Mouse (Mus musculus) heart, embryonic 13.5 days (tissue): ENCODE measurements around the gene Rps2. TPM values are rescaled to one million over a fixed set of nuclear protein-coding genes. Genes with fewer than 3 reads are reported as not detected.

Experiments
- ATAC-seq: fragments of 200-750 bp; cut with Nextera tagmentation; 2 replicates; pipeline ENCODE4 v1.8.0; 2017; ENCODE audit warnings: moderate TSS enrichment; ENCODE audit not compliant: insufficient number of reproducible peaks, low FRiP score, low TSS enrichment; ENCODE audit errors: extremely low read depth
- H3K27ac ChIP-seq: fragments of 300-500 bp; sonication (generic); replicated peaks from 2 replicates; pipeline ENCODE4 v1.5.1; 2015; ENCODE audit warnings: moderate library complexity, mild to moderate bottlenecking, inconsistent platforms
- H3K27me3 ChIP-seq: fragments of 300-500 bp; sonication (generic); replicated peaks from 2 replicates; pipeline ENCODE4 v1.6.1; 2015; ENCODE audit warnings: mild to moderate bottlenecking, inconsistent platforms
- H3K36me3 ChIP-seq: fragments of 300-500 bp; sonication (generic); 2 replicates; pipeline ENCODE4 v1.6.1; 2015; ENCODE audit warnings: mild to moderate bottlenecking, inconsistent platforms
- H3K4me1 ChIP-seq: fragments of 300-500 bp; sonication (generic); 2 replicates; pipeline ENCODE4 v1.6.1; 2015; ENCODE audit warnings: inconsistent platforms
- H3K4me2 ChIP-seq: fragments of 300-500 bp; sonication (generic); 2 replicates; pipeline ENCODE4 v1.6.1; 2015; ENCODE audit warnings: inconsistent platforms, mild to moderate bottlenecking, moderate library complexity
- H3K4me3 ChIP-seq: fragments of 300-500 bp; sonication (generic); 2 replicates; pipeline ENCODE4 v1.5.1; 2015; ENCODE audit warnings: moderate library complexity, mild to moderate bottlenecking, inconsistent platforms
- H3K9ac ChIP-seq: fragments of 300-500 bp; sonication (generic); 2 replicates; pipeline ENCODE4 v1.6.1; 2015; ENCODE audit warnings: inconsistent platforms, mild to moderate bottlenecking, moderate library complexity
- H3K9me3 ChIP-seq: fragments of 300-500 bp; sonication (generic); 2 replicates; pipeline ENCODE4 v1.6.1; 2016; ENCODE audit warnings: inconsistent platforms
- WGBS: fragments of 180-500 bp; shearing (Covaris S2); methylation state at CpG from one replicate; pipeline ENCODE4 v1.1.7; 2015; ENCODE audit warnings: mixed read lengths; 5-methylcytosine and 5-hydroxymethylcytosine counted together
- polyA plus RNA-seq: library from polyadenylated mRNA; unstranded; fragments of >200 nt; fragmentation: Nextera tagmentation; extraction: Ambion mirVana; gene quantifications from 2 replicates; pipeline ENCODE4 v1.2.1, GENCODE M21; 2015

Gene Rps2
- polyA plus RNA-seq, 1 experiment from 2014 or later, result 903 TPM

DNA sequence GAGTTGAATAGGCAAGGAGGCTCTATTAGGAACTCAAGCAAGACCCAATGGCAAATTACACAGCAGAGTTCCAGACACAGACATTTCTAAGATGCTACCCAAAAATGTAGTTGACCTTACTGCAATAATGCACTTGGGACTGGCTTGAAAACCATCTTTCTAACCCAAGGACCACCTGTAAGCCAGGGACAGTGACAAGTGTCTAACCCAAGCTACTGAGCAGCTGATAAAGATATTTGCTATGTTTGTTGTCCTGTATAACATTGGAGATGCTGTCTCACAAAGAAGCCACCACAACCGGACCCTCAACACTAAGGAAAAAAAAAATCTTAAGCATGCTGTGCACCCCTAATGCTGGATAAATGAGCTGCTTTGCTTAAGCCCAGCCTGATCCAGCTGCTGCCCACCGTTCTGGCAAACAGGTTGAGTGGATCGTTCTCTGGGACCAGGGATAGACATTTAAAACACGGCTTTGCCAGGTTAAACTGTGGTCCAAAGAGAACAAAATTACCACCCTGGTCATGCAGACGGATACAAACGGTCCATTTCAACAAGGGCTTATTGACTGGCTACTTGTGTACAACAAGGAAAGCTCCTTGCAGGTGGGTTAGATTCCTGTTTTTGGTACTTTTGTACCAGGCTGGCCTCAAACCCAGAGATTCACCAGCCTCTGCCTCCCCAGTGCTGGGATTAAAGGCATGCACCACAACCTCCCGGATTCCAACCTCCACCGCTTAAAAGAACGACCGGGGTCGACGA, 5.4 kb downstream of the Rps2 start:
- Histone ChIP-seq H3K4me1 (peaks cover 33% of the 10 kb centered on the region), H3K27ac (peak overlapping the region; percentile 92), H3K4me3 (peak overlapping the region; percentile 93), H3K9ac (peak overlapping the region; percentile 97), H3K36me3 (peaks cover 23% of the 10 kb centered on the region), H3K4me2 (peak overlapping the region; percentile 79), H3K9me3 (no peaks in the 10 kb centered on the region), H3K27me3 (0 out of 2 replicates have a peak, but pooled peaks cover 2% of the 10 kb centered on the region)
- WGBS, result 1% methylated on average over 12 of the region's 12 CpGs
- ATAC-seq, result no peak

- peak overlapping the region; percentile 93 for H3K4me3 ChIP-seq
- H3K9ac ChIP-seq, result peak overlapping the region; percentile 97
- H3K4me2 ChIP-seq, result peak overlapping the region; percentile 79
- peak overlapping the region; percentile 92 for H3K27ac ChIP-seq
- ATAC-seq, result no peak
- H3K9me3 ChIP-seq, result no peaks in the 10 kb centered on the region
- under 1% methylated on average over 15 of the region's 15 CpGs for WGBS
- peaks cover 21% of the 10 kb centered on the region for H3K36me3 ChIP-seq
- H3K27me3 ChIP-seq, result 0 out of 2 replicates have a peak, but pooled peaks cover 3% of the 10 kb centered on the region
- peaks cover 29% of the 10 kb centered on the region for H3K4me1 ChIP-seq
Measured at GRCm38 (mm10) chr17:24723881-24724180, 5.9 kb downstream of the Rps2 start.

- peaks cover 21% of the 10 kb centered on the region for H3K36me3 ChIP-seq
- peaks cover 26% of the 10 kb centered on the region for H3K4me1 ChIP-seq
- H3K4me2 ChIP-seq, result peak within 1 kb of the TSS; percentile 79
- peak; percentile 65 for ATAC-seq
- H3K27ac ChIP-seq, result peak within 1 kb of the TSS; percentile 92
- 0 out of 2 replicates have a peak, but pooled peaks cover 3% of the 10 kb centered on the region for H3K27me3 ChIP-seq
- H3K9me3 ChIP-seq, result no peaks in the 10 kb centered on the region
- peak within 1 kb of the TSS; percentile 97 for H3K9ac ChIP-seq
- under 1% methylated on average over 30 of the region's 30 CpGs for WGBS
- peak within 1 kb of the TSS; percentile 93 for H3K4me3 ChIP-seq
Measured at GRCm38 (mm10) chr17:24724184-24724583, 6.3 kb downstream of the Rps2 start, which contains the start of gene Ndufb10. Gene Ndufb10 (minus strand): TSS chr17:24724478.

GRCm38 (mm10) chr17:24725637-24726390, 7.9 kb downstream of the Rps2 start:
- no peak for ATAC-seq
- Histone ChIP-seq H3K27ac (no peak overlapping the region), H3K9me3 (no peaks in the 10 kb centered on the region), H3K9ac (no peak overlapping the region), H3K4me3 (no peak overlapping the region), H3K27me3 (0 out of 2 replicates have a peak, but pooled peaks cover 3% of the 10 kb centered on the region), H3K36me3 (peaks cover 17% of the 10 kb centered on the region), H3K4me1 (peaks cover 26% of the 10 kb centered on the region), H3K4me2 (no peak overlapping the region)
- 60% methylated on average over 3 of the region's 3 CpGs for WGBS

DNA sequence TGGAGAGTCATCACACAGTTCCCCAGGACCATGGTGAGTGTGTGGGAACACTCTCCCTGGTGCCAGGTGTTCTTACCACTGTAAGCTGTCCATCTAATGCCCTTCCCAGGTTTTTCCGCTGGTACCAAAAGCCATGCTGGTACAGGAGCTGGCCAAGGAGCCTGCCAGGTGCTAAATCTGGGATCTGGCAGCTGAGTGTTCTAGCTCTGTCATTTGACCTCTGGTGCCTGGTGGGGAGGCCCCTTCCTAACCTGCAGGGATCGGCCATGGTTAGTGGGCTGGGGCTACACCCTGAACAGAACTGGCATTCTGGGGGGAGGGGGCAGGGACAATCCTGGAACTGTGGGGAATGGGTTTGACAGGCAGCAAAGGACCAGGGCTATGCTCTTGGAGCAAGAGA, 9.7 kb downstream of the Rps2 start, which contains the start of gene Rpl3l:
Gene Rpl3l, plus strand, starts transcription at position 203 of the 400 bp plus-strand sequence.
- peaks cover 1% of the 10 kb centered on the region for H3K36me3 ChIP-seq
- 40% methylated on average over 2 of the region's 2 CpGs for WGBS
- peaks cover 19% of the 10 kb centered on the region for H3K4me1 ChIP-seq
- no peak within 1 kb of the TSS for H3K27ac ChIP-seq
- no peaks in the 10 kb centered on the region for H3K9me3 ChIP-seq
- 0 out of 2 replicates have a peak, but pooled peaks cover 3% of the 10 kb centered on the region for H3K27me3 ChIP-seq
- H3K4me3 ChIP-seq, result no peak within 1 kb of the TSS
- ATAC-seq, result no peak
- H3K4me2 ChIP-seq, result no peak within 1 kb of the TSS
- H3K9ac ChIP-seq, result no peak within 1 kb of the TSS

DNA sequence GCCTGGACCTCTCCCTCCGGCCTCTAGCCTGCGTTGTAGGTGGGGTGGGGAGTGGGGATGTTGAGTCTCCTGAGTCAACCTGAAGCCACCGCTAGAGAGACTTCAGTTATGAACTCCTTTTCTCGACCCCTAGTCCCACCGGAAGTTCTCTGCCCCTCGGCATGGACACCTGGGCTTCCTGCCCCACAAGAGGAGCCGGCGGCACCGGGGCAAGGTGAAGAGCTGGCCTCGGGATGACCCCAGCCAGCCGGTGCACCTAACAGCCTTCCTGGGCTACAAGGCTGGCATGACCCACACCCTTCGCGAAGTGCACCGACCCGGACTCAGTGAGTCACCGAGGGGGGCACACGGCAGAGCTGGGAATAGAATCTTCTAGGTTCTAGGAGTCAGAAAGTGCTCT, 10.3 kb downstream of the Rps2 start:
- peaks cover 3% of the 10 kb centered on the region; the same call in 1 of the 2 replicates for H3K27me3 ChIP-seq
- no peak overlapping the region for H3K9ac ChIP-seq
- no peak overlapping the region for H3K27ac ChIP-seq
- H3K36me3 ChIP-seq, result no peaks in the 10 kb centered on the region
- H3K9me3 ChIP-seq, result no peaks in the 10 kb centered on the region
- H3K4me2 ChIP-seq, result no peak overlapping the region
- H3K4me3 ChIP-seq, result no peak overlapping the region
- 60% methylated on average over 17 of the region's 17 CpGs for WGBS
- peaks cover 15% of the 10 kb centered on the region for H3K4me1 ChIP-seq
- ATAC-seq, result no peak

GRCm38 (mm10) chr17:24729067-24729466, 11.2 kb downstream of the Rps2 start:
- H3K27ac ChIP-seq, result no peak overlapping the region
- WGBS, result 60% methylated on average over 6 of the region's 6 CpGs
- H3K4me1 ChIP-seq, result peaks cover 10% of the 10 kb centered on the region
- H3K4me3 ChIP-seq, result no peak overlapping the region
- no peak for ATAC-seq
- H3K4me2 ChIP-seq, result no peak overlapping the region
- H3K36me3 ChIP-seq, result no peaks in the 10 kb centered on the region
- H3K9me3 ChIP-seq, result no peaks in the 10 kb centered on the region
- H3K9ac ChIP-seq, result peak overlapping the region; percentile 2; the same call in 1 of the 2 replicates
- H3K27me3 ChIP-seq, result peaks cover 3% of the 10 kb centered on the region; the same call in 1 of the 2 replicates

GRCm38 (mm10) chr17:24730787-24731186, 12.9 kb downstream of the Rps2 start:
- Histone ChIP-seq H3K36me3 (no peaks in the 10 kb centered on the region), H3K4me1 (peaks cover 15% of the 10 kb centered on the region), H3K4me2 (no peak overlapping the region), H3K27me3 (peaks cover 3% of the 10 kb centered on the region; the same call in 1 of the 2 replicates), H3K4me3 (no peak overlapping the region), H3K27ac (no peak overlapping the region), H3K9ac (no peak overlapping the region), H3K9me3 (no peaks in the 10 kb centered on the region)
- no peak for ATAC-seq
- 80% methylated on average over 14 of the region's 14 CpGs for WGBS

DNA sequence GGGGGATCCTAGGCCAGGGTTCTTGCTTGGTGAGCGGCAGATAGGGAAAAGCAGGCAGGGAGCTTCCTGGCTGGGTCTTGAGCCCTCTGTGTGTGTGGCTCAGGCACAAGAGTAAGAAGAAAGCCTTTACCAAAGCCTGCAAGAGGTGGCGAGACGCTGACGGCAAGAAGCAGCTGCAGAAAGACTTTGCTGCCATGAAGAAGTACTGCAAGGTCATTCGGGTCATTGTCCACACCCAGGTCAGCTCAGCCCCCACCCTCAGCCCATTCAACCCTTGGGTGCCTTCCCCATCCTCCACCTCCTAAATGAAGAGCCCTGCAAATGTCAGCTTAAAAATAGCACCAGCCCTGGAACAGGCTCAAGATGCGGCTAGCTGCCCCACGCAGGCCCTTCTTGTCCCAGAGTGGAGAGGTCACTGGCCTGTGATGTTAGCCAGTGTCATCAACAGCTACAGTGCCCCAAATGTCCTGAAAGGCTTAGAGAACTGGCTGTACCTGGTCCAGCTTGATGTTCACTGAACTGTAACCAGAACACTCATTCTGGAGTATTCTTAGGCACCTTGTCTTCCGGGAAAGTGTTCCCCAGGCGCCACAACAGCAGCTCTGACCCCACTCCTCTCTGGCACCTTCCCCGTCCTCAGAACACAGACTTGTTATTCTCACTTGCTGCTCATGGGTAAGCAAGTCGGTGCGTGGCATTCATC, 14.5 kb downstream of the Rps2 start:
- H3K36me3 ChIP-seq, result no peaks in the 10 kb centered on the region
- peak overlapping the region; percentile 50; the same call in 1 of the 2 replicates for H3K9ac ChIP-seq
- H3K4me3 ChIP-seq, result no peak overlapping the region
- peak overlapping the region; percentile 46 for H3K27ac ChIP-seq
- H3K4me2 ChIP-seq, result no peak overlapping the region
- ATAC-seq, result no peak
- WGBS, result 59% methylated on average over 12 of the region's 12 CpGs
- peaks cover 25% of the 10 kb centered on the region for H3K4me1 ChIP-seq
- H3K27me3 ChIP-seq, result peaks cover 3% of the 10 kb centered on the region; the same call in 1 of the 2 replicates
- H3K9me3 ChIP-seq, result no peaks in the 10 kb centered on the region

DNA sequence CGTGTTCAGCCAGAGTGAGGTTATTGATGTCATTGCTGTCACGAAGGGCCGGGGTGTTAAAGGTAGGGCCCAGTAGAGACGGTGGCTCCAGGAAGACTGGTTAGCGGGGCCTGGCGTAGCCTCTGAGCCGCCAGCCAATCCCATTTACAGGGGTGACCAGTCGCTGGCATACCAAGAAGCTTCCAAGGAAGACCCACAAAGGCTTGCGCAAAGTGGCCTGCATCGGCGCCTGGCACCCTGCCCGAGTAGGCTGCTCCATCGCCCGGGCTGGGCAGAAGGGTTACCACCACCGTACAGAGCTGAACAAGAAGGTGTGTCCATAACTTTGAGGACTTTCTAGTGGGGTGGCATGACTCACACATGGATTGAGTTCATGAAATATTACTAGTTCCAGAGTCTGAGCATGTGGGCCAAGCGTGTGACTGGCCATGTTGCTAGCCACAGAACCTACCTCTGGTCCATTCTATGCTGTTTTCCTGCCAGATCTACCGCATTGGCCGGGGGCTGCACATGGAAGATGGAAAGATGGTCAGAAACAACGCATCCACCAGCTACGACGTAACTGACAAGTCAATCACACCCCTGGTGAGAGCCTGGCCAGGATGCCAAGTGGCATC, 15.6 kb downstream of the Rps2 start:
- Histone ChIP-seq H3K9me3 (no peaks in the 10 kb centered on the region), H3K4me1 (peaks cover 32% of the 10 kb centered on the region), H3K4me3 (no peak overlapping the region), H3K27ac (no peak overlapping the region), H3K27me3 (no peaks in the 10 kb centered on the region; the same call in 1 of the 2 replicates), H3K9ac (no peak overlapping the region; the same call in 1 of the 2 replicates), H3K4me2 (no peak overlapping the region), H3K36me3 (no peaks in the 10 kb centered on the region)
- WGBS, result 89% methylated on average over 21 of the region's 21 CpGs
- no peak for ATAC-seq
